Mouse (Mus musculus) urinary bladder, postnatal 4 days (tissue): Measurements from ENCODE around the gene Nek7.

ENCODE experiments used
- DNase-seq, 2 experiments: peaks; one replicate each; pipeline ENCODE4 v3.0.0; 2021 to 2022; ENCODE audit warnings: low spot score in 2 of 2

Gene Nek7

GRCm38 (mm10) chr1:138571038-138571441, 48.9 kb downstream of the Nek7 start:
- DNase-seq: no peak

DNA sequence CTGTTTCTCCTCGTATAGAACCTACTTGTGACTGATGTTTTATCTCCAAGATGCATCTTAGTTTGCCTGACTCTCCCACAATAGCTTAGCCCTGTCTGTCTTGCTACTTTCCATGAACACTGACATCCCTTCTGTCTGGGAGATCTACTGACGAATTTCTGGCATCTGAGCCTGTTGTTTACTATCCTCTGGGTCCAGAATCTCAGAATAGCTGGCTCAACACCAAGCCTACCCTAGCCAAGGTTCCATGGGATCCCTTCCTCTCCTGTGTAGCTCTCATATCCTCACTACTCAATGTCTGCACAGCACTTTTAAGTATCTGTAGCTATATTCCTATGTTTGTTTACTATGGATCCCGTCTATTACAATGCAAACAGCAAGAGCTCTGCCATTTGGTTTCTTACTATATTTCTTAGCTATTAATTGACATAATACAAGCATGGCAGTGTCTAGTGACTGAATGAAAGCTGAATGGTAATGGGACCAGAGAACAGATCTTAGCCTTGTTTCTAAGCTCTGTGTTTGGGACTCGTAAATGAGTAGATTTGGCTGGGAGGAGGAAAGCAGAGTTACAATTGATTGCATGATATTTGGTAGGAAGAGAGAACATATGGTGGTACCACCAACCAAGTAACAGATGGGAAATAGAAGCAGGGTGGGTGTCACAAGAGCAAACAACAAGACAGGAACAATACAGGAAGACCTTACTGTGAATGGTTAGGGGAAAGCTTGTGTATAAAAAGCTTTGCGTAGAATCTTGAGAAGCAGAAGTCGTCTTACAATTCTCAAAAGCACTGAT, 51.3 kb downstream of the Nek7 start:
- no peak for DNase-seq

DNA sequence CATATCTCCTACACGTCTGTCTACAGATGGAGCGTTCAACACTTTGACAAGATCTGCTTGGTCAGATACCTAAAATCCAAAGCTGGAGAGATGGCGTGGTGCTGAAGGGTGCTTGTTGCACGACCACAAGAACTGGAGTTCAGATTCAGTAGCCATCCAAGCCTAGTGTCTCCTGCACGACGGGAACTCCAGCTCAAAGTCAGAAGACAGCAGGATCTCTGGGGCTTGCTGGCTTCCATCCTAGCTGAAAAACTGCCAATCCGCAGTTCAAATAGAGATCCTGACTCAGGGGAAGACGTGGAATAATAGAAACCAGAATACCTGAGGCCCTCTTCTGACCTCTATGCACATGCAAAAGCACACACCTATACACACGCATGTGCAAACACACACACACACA, 52.0 kb downstream of the Nek7 start:
- DNase-seq: no peak

- DNase-seq: no peak
These were observed 55.3 kb downstream of the Nek7 start for GRCm38 (mm10) chr1:138564677-138565076.

DNA sequence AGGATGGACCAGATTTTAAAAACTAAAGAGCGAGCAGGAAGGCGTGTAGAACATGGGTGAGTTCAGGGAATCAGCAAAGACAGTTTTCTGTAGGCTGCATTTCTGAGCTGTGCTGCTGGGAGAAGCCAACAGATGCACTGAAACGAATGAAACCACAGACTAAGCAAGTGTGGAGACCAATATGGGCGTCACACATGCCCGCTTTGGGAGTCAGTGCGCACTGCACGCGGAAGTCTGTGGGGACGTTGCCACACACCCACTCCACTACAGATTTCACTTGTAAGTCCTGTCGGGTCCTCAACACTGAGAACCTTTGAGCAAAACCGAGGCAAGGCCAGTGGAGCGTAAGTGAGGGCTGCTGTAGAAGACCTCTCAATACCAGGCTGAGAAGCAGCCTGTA, 59.2 kb downstream of the Nek7 start:
- DNase-seq: no peak

GRCm38 (mm10) chr1:138559213-138560101, 60.5 kb downstream of the Nek7 start:
- no peak for DNase-seq

DNA sequence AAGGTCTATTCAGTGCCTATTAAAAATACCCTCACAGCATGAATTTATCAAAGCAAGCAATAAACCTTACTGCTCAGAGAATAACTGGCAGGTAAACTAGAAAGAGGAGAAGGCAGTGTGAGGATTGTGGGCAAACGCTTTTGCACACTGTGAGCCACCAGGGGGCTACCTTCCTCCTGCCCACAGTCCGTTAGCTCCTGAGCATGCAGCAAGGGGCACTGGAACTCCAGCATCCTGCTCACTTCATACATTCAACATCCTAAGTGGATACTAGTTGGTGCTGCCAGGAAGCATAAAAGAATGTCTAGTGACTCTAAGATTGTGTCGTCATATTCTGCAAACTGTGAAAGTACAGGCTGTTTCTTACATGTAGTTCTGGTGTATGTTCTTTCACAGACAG, 61.6 kb downstream of the Nek7 start:
- DNase-seq: no peak

- no peak for DNase-seq
These were observed 65.0 kb downstream of the Nek7 start for GRCm38 (mm10) chr1:138554926-138555325.

DNA sequence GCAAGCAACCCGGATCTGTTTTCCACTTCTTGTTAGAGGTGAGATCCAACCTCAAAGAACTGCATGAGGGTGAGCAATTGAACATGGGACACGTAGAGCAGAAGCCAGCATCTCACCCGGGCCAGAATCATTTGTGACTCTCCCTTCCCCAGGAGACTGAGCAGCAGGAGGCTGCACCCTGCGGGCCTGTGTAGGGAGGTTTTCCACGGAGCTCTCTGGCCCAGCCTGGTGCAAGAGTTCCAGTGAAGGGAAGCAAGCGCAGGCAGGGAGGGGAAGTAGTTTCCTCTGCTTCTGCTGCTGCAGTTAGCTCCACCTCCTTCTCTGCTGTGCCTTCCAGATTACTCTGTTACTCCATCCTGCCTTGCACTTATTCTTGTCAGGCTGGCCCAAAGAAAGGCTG, 69.8 kb downstream of the Nek7 start:
- DNase-seq: no peak

DNA sequence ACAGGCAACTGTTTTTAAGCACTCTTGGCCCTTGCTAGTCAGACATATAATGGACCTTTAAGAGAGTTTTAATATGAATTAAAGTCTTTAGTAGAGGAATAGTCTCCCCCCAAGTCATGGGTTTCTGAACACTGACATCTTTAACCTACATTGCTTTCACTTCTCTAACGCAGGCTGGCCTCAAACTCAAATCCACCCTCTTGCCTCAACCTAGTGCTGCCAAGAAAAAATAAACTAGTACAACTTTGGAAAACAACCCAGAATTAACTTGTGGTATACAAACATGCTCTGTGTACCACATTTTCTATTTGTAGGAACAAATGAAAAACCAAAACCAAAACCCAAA, 77.8 kb downstream of the Nek7 start:
- DNase-seq: no peak

- no peak for DNase-seq
These were observed 78.3 kb downstream of the Nek7 start for GRCm38 (mm10) chr1:138541495-138542169.

GRCm38 (mm10) chr1:138539713-138540112, 80.2 kb downstream of the Nek7 start:
- no peak for DNase-seq

DNA sequence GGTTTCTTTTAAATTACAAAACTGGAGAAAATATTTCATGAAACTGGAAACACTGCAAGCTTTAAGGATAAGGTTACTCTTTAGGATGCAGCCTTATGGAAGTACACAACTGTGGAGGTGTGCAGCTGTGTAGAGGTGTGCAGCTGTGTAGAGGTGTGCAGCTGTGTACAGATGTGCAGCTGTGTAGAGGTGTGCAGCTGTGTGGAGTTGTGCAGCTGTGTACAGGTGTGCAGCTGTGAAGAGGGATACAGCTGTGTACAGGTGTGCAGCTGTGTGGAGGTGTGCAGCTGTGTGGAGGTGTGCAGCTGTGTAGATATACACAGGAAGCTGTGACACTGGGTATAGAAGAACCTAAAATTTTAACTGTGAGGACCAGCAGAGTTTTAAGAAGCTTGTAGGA, 81.7 kb downstream of the Nek7 start:
- no peak for DNase-seq

- no peak for DNase-seq
These were observed 84.0 kb downstream of the Nek7 start for GRCm38 (mm10) chr1:138535758-138536574.

DNA sequence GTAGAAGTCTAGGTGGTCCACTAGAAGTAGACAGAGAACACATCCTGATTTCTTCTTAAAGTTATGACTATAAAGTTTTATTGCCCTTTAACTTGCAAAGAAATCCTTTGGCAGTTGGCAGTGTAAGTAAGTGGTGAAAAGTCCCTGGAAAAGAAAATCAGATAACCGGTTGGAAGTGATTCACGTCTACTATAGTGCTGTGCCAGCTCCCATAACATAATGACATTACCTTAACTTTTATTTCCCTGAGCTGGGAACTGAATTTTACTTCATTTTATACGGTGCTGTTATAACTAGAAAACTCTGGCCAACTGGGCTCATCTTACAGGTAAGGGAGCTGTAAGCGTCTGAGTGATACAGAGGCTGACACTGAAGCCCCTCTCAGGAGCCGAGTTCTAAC, 89.3 kb downstream of the Nek7 start:
- DNase-seq: no peak

DNA sequence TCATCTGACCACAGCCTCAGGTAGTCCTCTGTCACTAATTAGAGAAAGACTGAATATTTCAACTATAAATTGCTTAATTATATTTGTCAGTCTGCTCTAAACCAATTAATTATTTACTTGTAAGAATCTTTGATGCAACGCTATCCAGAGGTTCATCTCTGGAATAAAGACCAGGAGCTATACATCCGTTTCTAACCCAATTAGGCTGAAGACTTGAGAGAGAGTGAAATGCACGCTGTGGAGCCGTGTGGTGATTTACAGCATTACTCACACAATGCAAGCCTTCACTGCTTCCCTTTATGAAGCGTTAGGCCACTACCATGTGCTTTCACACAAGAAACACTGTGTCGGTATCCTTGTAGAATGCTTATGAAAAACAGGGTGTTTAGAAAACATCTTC, 96.0 kb downstream of the Nek7 start:
- no peak for DNase-seq

DNA sequence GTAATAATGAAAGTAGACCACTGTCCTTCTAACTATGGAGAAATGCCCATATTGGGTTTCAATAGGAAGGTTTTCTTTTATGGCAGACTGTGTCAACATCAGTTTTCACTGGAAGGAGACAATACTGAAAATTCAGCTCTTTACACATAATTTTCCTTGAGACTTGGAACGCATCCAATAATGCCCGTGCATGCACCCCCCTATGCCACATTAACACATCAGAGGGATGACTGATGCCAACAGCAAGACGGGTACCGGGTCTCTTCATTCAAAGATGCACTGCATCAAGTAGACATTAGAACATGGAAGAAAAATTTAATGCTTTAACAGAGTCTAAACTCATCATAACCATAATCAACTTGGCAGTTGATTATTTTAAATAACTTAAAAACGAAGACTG, 101.7 kb downstream of the Nek7 start:
- DNase-seq: no peak

DNA sequence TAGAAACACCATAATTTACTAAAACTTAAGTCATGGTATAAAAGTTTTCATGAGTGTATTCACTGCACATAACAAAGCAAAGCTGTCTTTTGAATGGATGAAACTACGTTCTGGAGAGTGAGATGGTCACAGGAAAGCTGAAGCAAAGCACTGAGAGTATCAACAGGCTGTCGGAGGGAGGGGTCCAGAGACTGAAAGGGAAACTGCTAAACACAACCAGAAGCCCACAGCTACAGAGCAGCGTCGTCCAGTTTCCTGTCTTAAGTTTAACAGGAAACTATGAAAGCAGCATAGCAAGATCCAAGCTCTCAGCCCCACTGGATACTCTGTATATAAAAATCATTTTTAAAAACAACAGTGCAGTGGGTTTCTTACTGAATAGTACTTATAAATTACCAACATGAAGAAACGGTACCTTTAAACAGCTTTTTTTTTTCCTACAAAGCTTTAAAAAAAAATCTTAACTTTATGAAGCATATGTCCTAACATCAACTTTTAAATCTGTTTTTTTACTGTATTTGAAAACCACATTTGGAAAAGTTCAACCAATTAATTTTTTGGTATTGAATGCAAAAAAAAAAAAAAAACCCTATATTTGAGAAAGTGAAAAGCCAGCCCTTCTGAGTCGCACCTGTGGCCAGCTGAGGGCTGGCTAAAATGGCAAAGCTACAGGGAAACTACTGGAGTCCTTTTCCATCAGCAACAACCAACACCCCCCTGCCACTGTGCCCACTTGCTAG, 102.4 kb downstream of the Nek7 start:
- DNase-seq: no peak

- DNase-seq: no peak
These were observed 103.0 kb downstream of the Nek7 start for GRCm38 (mm10) chr1:138516946-138517345.

GRCm38 (mm10) chr1:138515362-138515761, 104.6 kb downstream of the Nek7 start:
- DNase-seq: no peak

GRCm38 (mm10) chr1:138513982-138514381, 106.0 kb downstream of the Nek7 start:
- no peak for DNase-seq
